Mouse (Mus musculus) hindbrain, embryonic 15.5 days (tissue): ENCODE results near the gene Gm29666. TPM values are rescaled to one million over a fixed set of nuclear protein-coding genes. Genes with fewer than 3 reads are reported as not detected.
"Not testable (repeated sequence)": the region's sequence is repeated elsewhere in the genome, so short reads cannot be mapped to it uniquely, and the experiment has no call there.

Experiments
- ATAC-seq: fragments of 200-750 bp; cut with Nextera tagmentation; 2 replicates; pipeline ENCODE4 v1.8.0; 2017; ENCODE audit warnings: low read depth, moderate number of reproducible peaks, moderate TSS enrichment; ENCODE audit not compliant: low FRiP score
- H3K27ac ChIP-seq: fragments of 300-500 bp; sonication (generic); replicated peaks from 2 replicates; pipeline ENCODE4 v1.5.1; 2015; ENCODE audit warnings: mild to moderate bottlenecking, inconsistent platforms
- H3K27me3 ChIP-seq: fragments of 300-500 bp; sonication (generic); 2 replicates; pipeline ENCODE4 v1.6.1; 2015; ENCODE audit warnings: control low read depth, inconsistent platforms
- H3K36me3 ChIP-seq: fragments of 300-500 bp; sonication (generic); 2 replicates; pipeline ENCODE4 v1.6.1; 2015; ENCODE audit warnings: control low read depth, inconsistent platforms
- H3K4me1 ChIP-seq: fragments of 300-500 bp; sonication (generic); replicated peaks from 2 replicates; pipeline ENCODE4 v1.6.1; 2015; ENCODE audit warnings: control low read depth, inconsistent platforms
- H3K4me2 ChIP-seq: fragments of 300-500 bp; sonication (generic); 2 replicates; pipeline ENCODE4 v1.6.1; 2015; ENCODE audit warnings: moderate library complexity, mild to moderate bottlenecking, inconsistent platforms
- H3K4me3 ChIP-seq: fragments of 300-500 bp; sonication (generic); 2 replicates; pipeline ENCODE4 v1.5.1; 2015; ENCODE audit warnings: mild to moderate bottlenecking, inconsistent platforms
- H3K9ac ChIP-seq: fragments of 300-500 bp; sonication (generic); 2 replicates; pipeline ENCODE4 v1.6.1; 2015; ENCODE audit warnings: inconsistent platforms
- H3K9me3 ChIP-seq: fragments of 300-500 bp; sonication (generic); 2 replicates; pipeline ENCODE4 v1.6.1; 2016; ENCODE audit warnings: control low read depth, inconsistent platforms
- WGBS: fragments of 180-500 bp; shearing (Covaris S2); methylation state at CpG from one replicate; pipeline ENCODE4 v1.1.7; 2015; 5-methylcytosine and 5-hydroxymethylcytosine counted together
- polyA plus RNA-seq: library from polyadenylated mRNA; unstranded; fragments of >200 nt; fragmentation: Nextera tagmentation; extraction: Ambion mirVana; gene quantifications from 2 replicates; pipeline ENCODE4 v1.2.1, GENCODE M21; 2015

Gm29666 gene
- polyA plus RNA-seq, 1 experiment from 2014 or later = 1.0 TPM

GRCm38 (mm10) chr15:84898077-84898476 lies 21.8 kb downstream of the Gm29666 start:
- Histone ChIP-seq H3K4me2 (peak overlapping the region; percentile 24), H3K36me3 (no peaks in the 10 kb centered on the region), H3K27me3 (no peaks in the 10 kb centered on the region), H3K27ac (peak overlapping the region; percentile 29; the same call in 1 of the 2 replicates), H3K4me1 (peaks cover 15% of the 10 kb centered on the region), H3K4me3 (no peak overlapping the region), H3K9ac (no peak overlapping the region), H3K9me3 (no peaks in the 10 kb centered on the region)
- ATAC-seq = peak; percentile 81; the same call in 1 of the 2 replicates
- WGBS = 21% methylated on average over 7 of the region's 7 CpGs

GRCm38 (mm10) chr15:84896664-84897063 lies 23.2 kb downstream of the Gm29666 start:
- no peaks in the 10 kb centered on the region for H3K9me3 ChIP-seq
- no peak for ATAC-seq
- 96% methylated on average over 1 of the region's 1 CpGs for WGBS
- H3K9ac ChIP-seq = no peak overlapping the region
- H3K27me3 ChIP-seq = no peaks in the 10 kb centered on the region
- no peak overlapping the region for H3K27ac ChIP-seq
- peaks cover 15% of the 10 kb centered on the region for H3K4me1 ChIP-seq
- H3K4me2 ChIP-seq = no peak overlapping the region
- H3K36me3 ChIP-seq = no peaks in the 10 kb centered on the region
- H3K4me3 ChIP-seq = no peak overlapping the region

- H3K27ac ChIP-seq, H3K9ac ChIP-seq, H3K36me3 ChIP-seq, H3K27me3 ChIP-seq, ATAC-seq, H3K4me2 ChIP-seq, H3K9me3 ChIP-seq, H3K4me3 ChIP-seq: not testable (repeated sequence)
- 69% methylated on average over 10 of the region's 10 CpGs for WGBS
- peaks cover 18% of the 10 kb centered on the region for H3K4me1 ChIP-seq
These were observed 23.6 kb downstream of the Gm29666 start for GRCm38 (mm10) chr15:84896216-84896615.

DNA sequence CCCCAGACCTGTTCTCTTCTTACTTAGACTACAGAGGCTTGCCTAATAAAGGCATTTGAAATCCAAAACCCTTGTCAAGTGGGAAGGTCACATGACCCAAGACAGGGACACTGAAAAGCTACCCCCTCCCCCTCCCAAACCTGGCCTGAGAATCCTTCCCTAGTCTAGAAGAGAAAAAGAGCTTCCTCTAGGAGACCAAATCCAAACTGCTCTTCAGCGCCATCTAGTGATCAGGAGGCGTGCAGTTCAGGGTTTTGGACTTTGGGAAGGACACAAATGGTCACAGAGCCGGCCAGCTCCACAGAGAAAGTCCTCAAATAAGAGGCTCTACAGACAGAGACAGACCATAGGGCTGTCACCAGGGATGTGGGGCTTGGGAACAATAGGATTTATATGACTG lies 28.2 kb downstream of the Gm29666 start:
- H3K4me2 ChIP-seq = no peak overlapping the region
- no peak overlapping the region for H3K9ac ChIP-seq
- no peak overlapping the region for H3K4me3 ChIP-seq
- no peaks in the 10 kb centered on the region for H3K27me3 ChIP-seq
- WGBS = 4% methylated on average over 3 of the region's 3 CpGs
- peaks cover 14% of the 10 kb centered on the region for H3K4me1 ChIP-seq
- ATAC-seq = peak; percentile 54; the same call in 1 of the 2 replicates
- H3K36me3 ChIP-seq = no peaks in the 10 kb centered on the region
- H3K27ac ChIP-seq = no peak overlapping the region
- H3K9me3 ChIP-seq = no peaks in the 10 kb centered on the region

DNA sequence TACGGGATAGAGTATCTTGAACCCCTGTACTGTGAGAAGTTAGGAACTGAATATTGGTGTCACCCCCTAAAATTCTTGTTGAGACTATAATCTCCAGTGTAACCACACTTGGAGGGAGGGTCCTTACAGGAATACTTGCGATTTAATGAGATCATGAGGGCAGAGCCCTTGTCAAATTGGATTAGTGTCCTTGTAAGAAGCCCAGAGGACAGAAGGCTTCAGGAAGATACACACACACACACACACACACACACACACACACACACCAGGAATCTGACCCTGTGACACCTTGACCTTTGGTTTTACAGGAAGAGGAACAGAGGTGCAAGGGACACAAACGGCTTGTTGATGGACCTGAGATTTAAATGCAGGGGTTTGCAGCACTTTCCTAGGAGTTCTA lies 28.6 kb downstream of the Gm29666 start:
- Histone ChIP-seq H3K4me2 (no peak overlapping the region), H3K4me1 (peaks cover 14% of the 10 kb centered on the region), H3K27ac (no peak overlapping the region), H3K9me3 (no peaks in the 10 kb centered on the region), H3K4me3 (no peak overlapping the region), H3K27me3 (no peaks in the 10 kb centered on the region), H3K36me3 (no peaks in the 10 kb centered on the region), H3K9ac (no peak overlapping the region)
- 60% methylated on average over 3 of the region's 3 CpGs for WGBS
- ATAC-seq = no peak

DNA sequence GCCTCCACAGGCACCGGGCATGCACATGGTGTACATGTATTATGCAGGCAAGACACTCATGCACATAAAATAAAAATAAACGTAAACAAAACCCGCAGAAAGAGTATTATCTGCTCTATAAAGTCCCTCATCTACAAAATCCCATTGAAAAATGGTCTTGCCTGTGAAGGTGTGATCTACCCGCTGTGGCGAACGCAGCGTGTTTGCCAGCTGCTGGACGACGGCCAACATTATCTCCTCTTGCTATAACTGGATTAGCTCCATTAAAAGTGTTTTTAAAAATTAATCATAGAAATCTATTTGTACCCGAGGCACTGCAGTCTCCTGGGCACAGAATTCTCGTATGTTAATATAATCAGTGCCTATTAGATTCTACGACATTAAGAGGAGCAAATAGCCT lies 31.8 kb downstream of the Gm29666 start:
- 53% methylated on average over 12 of the region's 12 CpGs for WGBS
- no peaks in the 10 kb centered on the region for H3K36me3 ChIP-seq
- H3K9ac ChIP-seq = no peak overlapping the region
- no peak overlapping the region for H3K27ac ChIP-seq
- H3K4me3 ChIP-seq = no peak overlapping the region
- H3K27me3 ChIP-seq = no peaks in the 10 kb centered on the region
- H3K9me3 ChIP-seq = no peaks in the 10 kb centered on the region
- ATAC-seq = no peak
- peaks cover 14% of the 10 kb centered on the region for H3K4me1 ChIP-seq
- H3K4me2 ChIP-seq = no peak overlapping the region

DNA sequence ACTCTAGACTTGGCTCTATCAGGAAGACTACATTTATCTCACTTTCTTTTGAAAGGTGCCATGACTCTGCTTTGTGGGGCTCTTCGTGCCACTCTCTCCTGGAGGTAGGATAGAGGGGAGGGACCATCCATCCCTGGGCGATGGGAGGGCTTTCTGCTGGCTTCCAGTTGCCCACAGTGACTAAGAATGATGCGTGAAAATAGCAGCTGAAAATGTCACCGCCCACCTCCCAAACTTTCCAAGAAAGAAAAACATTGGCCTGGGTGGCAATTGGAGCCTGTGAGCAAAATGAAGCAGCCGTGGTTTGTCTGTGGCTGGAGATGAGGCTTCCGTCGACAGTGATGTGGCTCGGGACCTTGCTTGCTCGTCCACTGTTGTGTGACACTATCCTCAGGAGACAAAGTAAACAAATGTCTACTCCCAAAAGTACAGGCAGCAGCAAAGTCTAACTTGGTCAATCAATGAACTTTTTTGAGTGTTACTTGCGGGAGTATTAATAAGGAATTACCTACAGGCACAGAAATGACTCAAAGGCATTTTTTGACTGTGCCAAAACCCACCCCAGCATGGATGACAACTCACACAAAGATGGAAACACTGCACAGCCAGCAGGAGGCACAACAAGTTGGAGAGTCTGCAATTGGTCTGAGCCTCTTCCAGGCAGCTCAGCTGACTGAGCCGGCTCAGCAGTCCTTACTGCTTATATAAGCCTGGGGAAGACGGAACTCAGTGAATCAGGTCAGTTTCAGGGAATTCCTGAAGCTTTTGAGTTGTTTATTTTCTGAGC lies 42.6 kb downstream of the Gm29666 start:
- H3K4me2 ChIP-seq = no peak overlapping the region
- no peak overlapping the region for H3K9ac ChIP-seq
- H3K9me3 ChIP-seq = no peaks in the 10 kb centered on the region
- H3K4me3 ChIP-seq = no peak overlapping the region
- no peak overlapping the region for H3K27ac ChIP-seq
- H3K4me1 ChIP-seq = no peaks in the 10 kb centered on the region
- H3K36me3 ChIP-seq = no peaks in the 10 kb centered on the region
- ATAC-seq = no peak
- no peaks in the 10 kb centered on the region for H3K27me3 ChIP-seq
- WGBS = 87% methylated on average over 12 of the region's 12 CpGs

GRCm38 (mm10) chr15:84873867-84874266 lies 46.0 kb downstream of the Gm29666 start:
- no peak overlapping the region for H3K4me3 ChIP-seq
- no peaks in the 10 kb centered on the region for H3K4me1 ChIP-seq
- no peak overlapping the region for H3K9ac ChIP-seq
- ATAC-seq = no peak
- H3K36me3 ChIP-seq = no peaks in the 10 kb centered on the region
- H3K27me3 ChIP-seq = no peaks in the 10 kb centered on the region
- H3K27ac ChIP-seq = no peak overlapping the region
- no peaks in the 10 kb centered on the region for H3K9me3 ChIP-seq
- WGBS = 80% methylated on average over 4 of the region's 4 CpGs
- no peak overlapping the region for H3K4me2 ChIP-seq

GRCm38 (mm10) chr15:84873079-84873478 lies 46.8 kb downstream of the Gm29666 start:
- no peaks in the 10 kb centered on the region for H3K27me3 ChIP-seq
- H3K4me3 ChIP-seq = no peak overlapping the region
- no peak overlapping the region for H3K9ac ChIP-seq
- ATAC-seq = no peak
- H3K4me2 ChIP-seq = no peak overlapping the region
- WGBS = 90% methylated on average over 11 of the region's 11 CpGs
- H3K9me3 ChIP-seq = no peaks in the 10 kb centered on the region
- no peaks in the 10 kb centered on the region for H3K36me3 ChIP-seq
- H3K27ac ChIP-seq = no peak overlapping the region
- H3K4me1 ChIP-seq = no peaks in the 10 kb centered on the region

DNA sequence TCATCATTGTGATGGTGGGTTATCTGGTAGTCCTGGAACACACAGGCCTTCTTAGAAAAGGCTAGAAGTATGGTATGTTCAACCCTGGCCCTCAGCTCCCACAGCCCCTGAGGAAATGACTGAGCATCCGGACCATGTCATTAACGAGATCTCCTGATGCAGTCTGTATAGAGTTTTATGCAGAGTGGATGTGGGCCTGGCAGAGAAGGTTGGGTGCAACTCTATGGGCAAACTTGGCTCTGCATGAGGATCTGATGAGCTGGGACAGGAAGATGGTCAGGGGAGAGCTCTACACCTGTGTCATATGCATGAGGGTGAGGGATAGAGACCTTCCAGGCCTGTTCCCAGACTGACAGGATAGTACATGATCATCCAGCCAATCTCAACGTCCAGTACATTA lies 48.0 kb downstream of the Gm29666 start:
- 86% methylated on average over 3 of the region's 3 CpGs for WGBS
- no peak for ATAC-seq
- no peaks in the 10 kb centered on the region for H3K4me1 ChIP-seq

DNA sequence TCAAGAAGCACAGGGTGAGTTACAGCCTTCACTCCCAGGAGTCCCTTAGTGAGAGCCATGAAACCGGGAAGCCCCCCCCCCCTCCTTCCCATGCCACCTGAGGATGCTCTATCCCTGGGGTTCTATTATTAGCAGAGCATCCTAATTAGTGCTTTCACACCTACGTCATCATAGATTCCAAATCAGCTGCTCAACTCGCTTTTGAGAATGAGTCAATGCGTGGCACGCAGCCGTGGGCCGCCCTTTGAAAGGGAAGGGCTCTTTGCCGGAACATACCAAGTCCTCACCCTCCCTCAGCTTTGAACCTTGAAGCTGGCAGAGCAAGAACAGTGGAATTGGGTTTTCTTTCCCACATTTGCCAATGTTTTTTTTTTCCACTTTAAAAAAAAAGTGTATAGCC lies 57.9 kb downstream of the Gm29666 start:
- no peak overlapping the region for H3K4me2 ChIP-seq
- H3K36me3 ChIP-seq = no peaks in the 10 kb centered on the region
- no peak for ATAC-seq
- WGBS = 86% methylated on average over 8 of the region's 8 CpGs
- H3K27ac ChIP-seq = no peak overlapping the region
- H3K4me1 ChIP-seq = peaks cover 4% of the 10 kb centered on the region
- no peaks in the 10 kb centered on the region for H3K9me3 ChIP-seq
- H3K4me3 ChIP-seq = no peak overlapping the region
- no peak overlapping the region for H3K9ac ChIP-seq
- H3K27me3 ChIP-seq = no peaks in the 10 kb centered on the region

More for the DNA sequence above, 48.0 kb downstream of the Gm29666 start:
- H3K4me3 ChIP-seq = no peak overlapping the region
- H3K9ac ChIP-seq = no peak overlapping the region
- no peak overlapping the region for H3K27ac ChIP-seq
- no peak overlapping the region for H3K4me2 ChIP-seq
- no peaks in the 10 kb centered on the region for H3K36me3 ChIP-seq
- H3K9me3 ChIP-seq = no peaks in the 10 kb centered on the region
- H3K27me3 ChIP-seq = no peaks in the 10 kb centered on the region
